Mouse (Mus musculus) lung, embryonic 16.5 days (tissue): ENCODE data around the gene Nprl2. TPM values are rescaled to one million over a fixed set of nuclear protein-coding genes. Genes with fewer than 3 reads are reported as not detected.
A peak's percentile ranks its signal among the peaks of the same experiment; 100 is the strongest.

ENCODE experiments used
- ATAC-seq: fragments of 200-750 bp; cut with Nextera tagmentation; 2 replicates; pipeline ENCODE4 v1.8.0; 2017; ENCODE audit warnings: low read depth, mild to moderate bottlenecking, moderate library complexity
- H3K27ac ChIP-seq: fragments of 300-500 bp; sonication (generic); 2 replicates; pipeline ENCODE4 v1.5.1; 2014; ENCODE audit warnings: mild to moderate bottlenecking, control low read depth, low read length
- H3K27me3 ChIP-seq: fragments of 300-500 bp; sonication (generic); 2 replicates; pipeline ENCODE4 v1.6.1; 2014; ENCODE audit warnings: low read depth, low read length, mixed read lengths; ENCODE audit not compliant: control insufficient read depth, insufficient read depth
- H3K36me3 ChIP-seq: fragments of 300-500 bp; sonication (generic); 2 replicates; pipeline ENCODE4 v1.6.1; 2014; ENCODE audit warnings: low read length; ENCODE audit not compliant: control insufficient read depth, insufficient read depth
- H3K4me1 ChIP-seq: fragments of 300-500 bp; sonication (generic); replicated peaks from 2 replicates; pipeline ENCODE4 v1.6.1; 2014; ENCODE audit warnings: low read length, mixed read lengths; ENCODE audit not compliant: control insufficient read depth, insufficient read depth
- H3K4me2 ChIP-seq: fragments of 300-500 bp; sonication (generic); 2 replicates; pipeline ENCODE4 v1.6.1; 2014; ENCODE audit warnings: low read depth, low read length, control low read depth
- H3K4me3 ChIP-seq: fragments of 300-500 bp; sonication (generic); 2 replicates; pipeline ENCODE4 v1.5.1; 2014; ENCODE audit warnings: mild to moderate bottlenecking, low read length, control low read depth
- H3K9ac ChIP-seq: fragments of 300-500 bp; sonication (generic); 2 replicates; pipeline ENCODE4 v1.6.1; 2014; ENCODE audit warnings: low read length, control low read depth
- H3K9me3 ChIP-seq: fragments of 300-500 bp; sonication (generic); 2 replicates; pipeline ENCODE4 v1.6.1; 2016; ENCODE audit warnings: low read length; ENCODE audit not compliant: control insufficient read depth
- WGBS: fragments of 180-500 bp; shearing (Covaris S2); extraction: QIAGEN DNeasy Blood & Tissue Kit; methylation state at CpG from one replicate; pipeline ENCODE4 v1.1.7; 2014; 5-methylcytosine and 5-hydroxymethylcytosine counted together
- polyA plus RNA-seq: library from polyadenylated mRNA; unstranded; fragments of >200 nt; fragmentation: Nextera tagmentation; extraction: Ambion mirVana; gene quantifications from 2 replicates; pipeline ENCODE4 v1.2.1, GENCODE M21; 2015

Nprl2 gene
- polyA plus RNA-seq, 1 experiment from 2014 or later, result 43.7 TPM

DNA sequence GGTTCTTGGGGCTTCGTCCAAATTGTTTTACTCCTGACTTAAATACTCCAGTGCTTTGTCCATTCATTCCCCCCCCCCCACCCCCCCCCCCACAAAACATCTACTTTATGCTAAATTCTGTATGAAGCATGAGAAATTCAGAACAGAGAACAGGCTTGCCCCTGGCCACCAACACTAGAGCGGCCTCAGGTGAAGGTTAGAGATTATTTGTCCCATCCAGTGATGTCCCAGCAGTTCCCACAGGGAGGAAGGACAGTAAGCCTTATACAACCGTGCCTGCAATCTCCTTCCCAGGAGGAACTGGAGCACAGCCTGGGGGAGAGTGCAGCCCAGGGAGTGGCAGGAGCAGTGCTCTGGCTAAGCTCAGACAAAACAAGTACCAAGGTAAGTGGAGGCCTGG lies 36.6 kb downstream of the Nprl2 start, which contains the start of gene Naa80:
TSS of gene Naa80 (plus strand) at position 301 of the 400 bp plus-strand sequence.
- H3K4me2 ChIP-seq, result no peak within 1 kb of the TSS
- peak within 1 kb of the TSS; percentile 7; the same call in 1 of the 2 replicates for H3K27ac ChIP-seq
- peaks cover 37% of the 10 kb centered on the region for H3K4me1 ChIP-seq
- WGBS, result 67% methylated on average over 3 of the region's 3 CpGs
- H3K9me3 ChIP-seq, result no peaks in the 10 kb centered on the region
- peaks cover 10% of the 10 kb centered on the region; the same call in 1 of the 2 replicates for H3K36me3 ChIP-seq
- no peak within 1 kb of the TSS for H3K9ac ChIP-seq
- no peaks in the 10 kb centered on the region for H3K27me3 ChIP-seq
- H3K4me3 ChIP-seq, result no peak within 1 kb of the TSS
- no peak for ATAC-seq

- peak overlapping the region; percentile 7; the same call in 1 of the 2 replicates for H3K27ac ChIP-seq
- no peak overlapping the region for H3K4me3 ChIP-seq
- H3K36me3 ChIP-seq, result peaks cover 8% of the 10 kb centered on the region; the same call in 1 of the 2 replicates
- H3K9me3 ChIP-seq, result no peaks in the 10 kb centered on the region
- no peak overlapping the region for H3K4me2 ChIP-seq
- H3K4me1 ChIP-seq, result peaks cover 37% of the 10 kb centered on the region
- no peak overlapping the region for H3K9ac ChIP-seq
- ATAC-seq, result no peak
- WGBS, result 89% methylated on average over 14 of the region's 14 CpGs
- H3K27me3 ChIP-seq, result no peaks in the 10 kb centered on the region
Measured at GRCm38 (mm10) chr9:107579023-107579900, 37.2 kb downstream of the Nprl2 start.

DNA sequence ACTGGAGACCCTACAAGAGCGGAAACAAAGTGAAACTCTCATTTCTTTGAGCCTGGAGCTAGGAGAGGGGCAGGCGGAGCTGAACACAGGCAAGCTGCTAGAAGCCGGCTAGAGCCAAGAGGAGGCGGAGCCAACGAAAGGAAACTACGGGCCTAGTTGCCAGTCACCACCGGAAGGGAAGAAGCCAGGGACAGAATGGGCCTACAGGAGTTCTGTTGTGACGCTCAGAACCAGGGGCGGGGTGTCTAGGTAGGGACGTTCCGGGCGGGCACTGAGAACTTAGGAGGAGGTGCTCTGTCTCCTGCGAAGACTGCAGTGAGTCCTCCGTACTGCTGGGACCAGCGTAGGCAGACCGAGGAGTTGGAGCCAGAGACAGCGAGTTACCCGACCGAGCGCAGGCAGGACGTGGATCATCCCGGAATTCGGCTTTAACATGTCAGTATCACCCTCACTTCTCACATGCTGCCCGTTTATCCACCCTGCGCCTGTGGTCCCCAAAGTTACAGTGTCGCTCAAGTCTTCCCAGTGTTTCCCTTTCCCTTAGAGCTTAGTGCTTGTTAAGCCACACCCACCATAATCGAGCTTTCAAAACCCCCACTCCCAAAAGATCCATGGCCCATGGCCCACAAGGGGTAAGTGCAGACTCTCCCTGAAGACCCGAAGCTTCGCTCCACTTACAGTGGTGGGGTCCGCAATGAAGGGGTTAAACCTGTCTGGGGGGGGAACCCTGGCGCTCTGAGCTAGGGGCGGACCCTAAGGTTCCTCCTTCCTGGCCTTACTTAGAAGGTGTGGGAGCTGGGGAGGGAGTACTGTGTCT lies 38.7 kb downstream of the Nprl2 start, which contains the start of gene Hyal3:
TSS of gene Hyal3 (plus strand) at position 318 of the 817 bp plus-strand sequence.
- WGBS, result under 1% methylated on average over 32 of the region's 32 CpGs
- Histone ChIP-seq H3K9ac (peak within 1 kb of the TSS; percentile 83), H3K9me3 (no peaks in the 10 kb centered on the region), H3K27ac (peak within 1 kb of the TSS; percentile 97), H3K36me3 (0 out of 2 replicates have a peak, but pooled peaks cover 4% of the 10 kb centered on the region), H3K27me3 (no peaks in the 10 kb centered on the region), H3K4me2 (peak within 1 kb of the TSS; percentile 86), H3K4me3 (peak within 1 kb of the TSS; percentile 72), H3K4me1 (peaks cover 34% of the 10 kb centered on the region)
- peak; percentile 82 for ATAC-seq

DNA sequence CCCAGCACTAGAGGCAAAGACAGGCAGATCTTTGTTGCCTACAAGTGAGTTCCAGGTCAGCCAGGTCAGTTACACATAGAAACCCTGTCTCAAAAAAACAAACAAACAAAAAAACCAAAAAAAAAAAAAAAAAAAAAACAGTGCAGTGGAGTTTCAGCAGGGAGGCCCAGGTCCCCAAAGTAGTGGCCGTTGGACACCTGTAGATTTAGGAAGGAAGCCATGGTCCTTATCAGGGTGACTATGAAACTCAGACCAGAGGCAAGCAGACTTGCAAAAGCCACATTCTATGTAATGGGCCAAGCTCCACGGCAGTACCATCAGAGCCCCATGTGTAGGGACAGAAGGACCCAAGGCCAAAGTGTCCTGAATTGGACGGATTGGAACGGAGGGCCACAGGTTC lies 39.6 kb downstream of the Nprl2 start:
- ATAC-seq, result no peak
- H3K27me3 ChIP-seq, result no peaks in the 10 kb centered on the region
- peaks cover 28% of the 10 kb centered on the region for H3K4me1 ChIP-seq
- peak overlapping the region; percentile 97 for H3K27ac ChIP-seq
- 0 out of 2 replicates have a peak, but pooled peaks cover 4% of the 10 kb centered on the region for H3K36me3 ChIP-seq
- peak overlapping the region; percentile 83 for H3K9ac ChIP-seq
- no peaks in the 10 kb centered on the region for H3K9me3 ChIP-seq
- H3K4me2 ChIP-seq, result peak overlapping the region; percentile 86
- peak overlapping the region; percentile 72 for H3K4me3 ChIP-seq
- 67% methylated on average over 4 of the region's 4 CpGs for WGBS

GRCm38 (mm10) chr9:107582509-107583062 lies 40.6 kb downstream of the Nprl2 start:
- Histone ChIP-seq H3K9me3 (no peaks in the 10 kb centered on the region), H3K27me3 (no peaks in the 10 kb centered on the region), H3K9ac (no peak overlapping the region), H3K27ac (no peak overlapping the region), H3K4me2 (no peak overlapping the region), H3K4me1 (peaks cover 26% of the 10 kb centered on the region), H3K4me3 (no peak overlapping the region), H3K36me3 (0 out of 2 replicates have a peak, but pooled peaks cover 4% of the 10 kb centered on the region)
- ATAC-seq, result no peak
- WGBS, result 85% methylated on average over 7 of the region's 7 CpGs

- WGBS, result 93% methylated on average over 14 of the region's 14 CpGs
Measured at GRCm38 (mm10) chr9:107583174-107583573, 41.1 kb downstream of the Nprl2 start.

GRCm38 (mm10) chr9:107586504-107586903 lies 44.5 kb downstream of the Nprl2 start:
- Histone ChIP-seq H3K27me3 (no peaks in the 10 kb centered on the region), H3K9ac (no peak overlapping the region), H3K36me3 (peaks cover 18% of the 10 kb centered on the region; the same call in 1 of the 2 replicates), H3K9me3 (no peaks in the 10 kb centered on the region), H3K4me1 (peaks cover 24% of the 10 kb centered on the region), H3K4me3 (no peak overlapping the region), H3K4me2 (no peak overlapping the region), H3K27ac (no peak overlapping the region)
- WGBS, result 81% methylated on average over 5 of the region's 5 CpGs
- ATAC-seq, result no peak

More at GRCm38 (mm10) chr9:107583174-107583573, 41.1 kb downstream of the Nprl2 start:
- no peak overlapping the region for H3K9ac ChIP-seq
- H3K27me3 ChIP-seq, result no peaks in the 10 kb centered on the region
- no peak for ATAC-seq
- no peaks in the 10 kb centered on the region for H3K9me3 ChIP-seq
- no peak overlapping the region for H3K4me2 ChIP-seq
- H3K4me1 ChIP-seq, result peaks cover 27% of the 10 kb centered on the region
- no peak overlapping the region for H3K4me3 ChIP-seq
- H3K36me3 ChIP-seq, result 0 out of 2 replicates have a peak, but pooled peaks cover 4% of the 10 kb centered on the region
- no peak overlapping the region for H3K27ac ChIP-seq

GRCm38 (mm10) chr9:107586974-107587832 lies 45.2 kb downstream of the Nprl2 start, which contains the start of gene Ifrd2:
Gene Ifrd2, plus strand, starts transcription at chr9:107587642.
- H3K4me2 ChIP-seq, result peak within 1 kb of the TSS; percentile 84
- peaks cover 18% of the 10 kb centered on the region for H3K4me1 ChIP-seq
- peak; percentile 98 for ATAC-seq
- H3K9ac ChIP-seq, result peak within 1 kb of the TSS; percentile 66
- peaks cover 23% of the 10 kb centered on the region; the same call in 1 of the 2 replicates for H3K36me3 ChIP-seq
- H3K27ac ChIP-seq, result peak within 1 kb of the TSS; percentile 62; the same call in 1 of the 2 replicates
- no peaks in the 10 kb centered on the region for H3K9me3 ChIP-seq
- WGBS, result 9% methylated on average over 45 of the region's 46 CpGs
- peak within 1 kb of the TSS; percentile 62 for H3K4me3 ChIP-seq
- no peaks in the 10 kb centered on the region for H3K27me3 ChIP-seq
